Mouse (Mus musculus) kidney, postnatal 25 days (tissue): Measurements from ENCODE around the gene Ehbp1.

Experiments used
- DNase-seq, 2 experiments: peaks; one replicate each; pipeline ENCODE4 v3.0.0; 2021; ENCODE audit warnings: mixed read lengths in 2 of 2

The Ehbp1 gene

GRCm38 (mm10) chr11:22342242-22343207 lies at the start of gene Ehbp1:
Gene Ehbp1 (minus strand): TSS chr11:22342292.
- DNase-seq: no peak

DNA sequence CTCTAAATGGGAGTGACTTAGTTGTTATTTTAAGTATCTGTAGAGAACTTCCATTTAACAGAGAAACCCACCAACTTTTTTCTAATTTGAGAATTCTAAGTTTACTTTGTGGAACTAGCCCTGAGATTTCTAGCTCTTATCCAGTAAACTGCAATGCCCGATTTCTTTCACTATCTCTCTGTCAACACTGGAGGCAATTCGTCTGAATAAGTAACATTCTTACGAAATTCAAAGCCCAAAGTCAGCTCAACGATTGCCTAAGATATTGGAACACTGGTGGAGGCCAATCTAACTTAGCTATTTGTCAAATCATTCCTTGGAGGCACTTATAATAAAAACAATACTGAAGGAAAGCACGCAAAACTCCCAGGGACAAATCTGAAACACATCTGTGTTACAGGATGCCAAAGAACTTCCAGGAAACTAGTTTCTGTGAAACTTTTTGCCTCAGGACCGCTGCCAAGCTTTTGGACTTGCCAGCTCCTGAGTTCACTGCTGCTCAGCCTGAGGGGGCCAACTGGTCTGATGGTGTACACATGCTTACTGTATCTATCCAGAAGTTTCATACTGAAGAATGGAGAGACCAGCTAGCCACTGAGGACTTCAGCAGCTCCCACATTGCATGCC lies 45.5 kb upstream of the Ehbp1 start:
- peak in 1 of 2 experiments; percentile 33 for DNase-seq

GRCm38 (mm10) chr11:22383532-22383931 lies 41.4 kb upstream of the Ehbp1 start:
- DNase-seq: no peak

DNA sequence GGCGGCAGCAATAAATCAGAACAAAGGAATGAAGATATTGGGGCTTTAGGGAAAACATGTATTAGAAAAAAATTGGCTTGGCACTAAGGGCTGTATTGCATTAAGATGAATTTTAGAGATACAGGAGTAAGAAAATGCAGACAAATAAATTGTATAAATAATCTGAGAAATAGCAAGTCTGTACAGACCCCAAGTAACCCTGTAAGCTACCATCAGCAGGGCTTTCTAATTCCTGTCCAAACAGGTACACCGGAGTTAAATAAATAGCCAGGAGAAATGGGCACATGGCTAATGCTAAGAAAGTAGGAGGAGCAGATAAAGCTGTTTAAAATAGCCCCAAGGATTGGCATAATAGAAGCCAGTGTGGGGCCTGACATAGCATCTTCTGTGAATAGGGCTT lies 32.7 kb upstream of the Ehbp1 start:
- no peak for DNase-seq

- peak; percentile 13 to 35 for DNase-seq
Measured at GRCm38 (mm10) chr11:22373290-22373674, 31.2 kb upstream of the Ehbp1 start.

DNA sequence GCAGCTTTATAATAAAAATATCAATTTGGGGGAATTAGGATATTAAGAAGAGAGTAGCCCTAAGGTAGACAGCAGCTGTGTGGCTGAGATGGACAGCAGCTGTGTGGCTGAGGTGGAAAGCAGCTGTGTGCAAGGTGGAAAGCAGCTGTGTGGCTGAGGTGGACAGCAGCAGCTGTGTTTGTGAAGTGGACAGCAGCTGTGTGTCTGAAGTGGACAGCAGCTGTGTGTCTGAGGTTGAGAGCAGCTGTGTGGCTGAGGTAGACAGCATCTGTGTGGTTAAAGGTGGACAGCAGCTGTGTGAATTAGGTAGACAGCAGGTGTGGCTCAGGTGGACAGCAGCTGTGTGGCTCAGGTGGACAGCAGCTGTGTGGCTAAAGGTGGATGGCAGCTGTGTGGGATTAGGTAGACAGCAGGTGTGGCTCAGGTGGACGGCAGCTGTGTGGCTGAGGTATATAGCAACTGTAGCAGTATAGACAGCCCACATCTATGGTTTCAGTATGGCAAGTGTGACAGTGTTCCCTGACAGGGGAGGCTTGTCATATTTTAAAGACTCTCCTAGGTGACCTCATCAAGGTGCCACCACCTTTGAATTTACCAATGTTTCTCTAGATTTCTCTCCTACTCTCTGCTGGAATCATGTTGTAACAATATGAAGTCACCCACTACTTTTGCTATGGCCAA lies 30.7 kb upstream of the Ehbp1 start:
- DNase-seq: no peak

GRCm38 (mm10) chr11:22369841-22370240 lies 27.7 kb upstream of the Ehbp1 start:
- DNase-seq: no peak

GRCm38 (mm10) chr11:22368621-22369020 lies 26.5 kb upstream of the Ehbp1 start:
- no peak for DNase-seq

DNA sequence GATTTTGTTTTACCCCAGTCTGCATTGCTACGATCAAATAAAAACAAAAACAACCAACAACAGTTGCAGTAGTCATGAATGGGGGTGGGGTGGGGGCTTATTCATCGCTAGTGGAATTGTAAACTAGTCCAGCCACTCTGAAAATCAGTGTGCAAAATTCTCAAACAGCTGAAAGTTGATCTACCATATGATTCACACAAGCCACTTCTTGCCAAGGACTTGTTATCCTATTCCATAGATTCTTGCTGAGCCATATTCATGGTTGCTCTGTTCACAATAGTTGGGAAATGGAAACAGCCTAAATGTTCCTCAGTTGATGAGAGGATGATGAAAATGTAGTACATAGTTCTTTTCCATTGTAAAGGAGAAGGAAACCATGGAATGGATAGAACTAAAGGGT lies 24.4 kb upstream of the Ehbp1 start:
- DNase-seq: no peak

GRCm38 (mm10) chr11:22353962-22354621 lies 12.0 kb upstream of the Ehbp1 start:
- DNase-seq: no peak

GRCm38 (mm10) chr11:22349945-22350344 lies 7.9 kb upstream of the Ehbp1 start:
- no peak for DNase-seq

- no peak for DNase-seq
Measured at GRCm38 (mm10) chr11:22348536-22348910, 6.4 kb upstream of the Ehbp1 start.

DNA sequence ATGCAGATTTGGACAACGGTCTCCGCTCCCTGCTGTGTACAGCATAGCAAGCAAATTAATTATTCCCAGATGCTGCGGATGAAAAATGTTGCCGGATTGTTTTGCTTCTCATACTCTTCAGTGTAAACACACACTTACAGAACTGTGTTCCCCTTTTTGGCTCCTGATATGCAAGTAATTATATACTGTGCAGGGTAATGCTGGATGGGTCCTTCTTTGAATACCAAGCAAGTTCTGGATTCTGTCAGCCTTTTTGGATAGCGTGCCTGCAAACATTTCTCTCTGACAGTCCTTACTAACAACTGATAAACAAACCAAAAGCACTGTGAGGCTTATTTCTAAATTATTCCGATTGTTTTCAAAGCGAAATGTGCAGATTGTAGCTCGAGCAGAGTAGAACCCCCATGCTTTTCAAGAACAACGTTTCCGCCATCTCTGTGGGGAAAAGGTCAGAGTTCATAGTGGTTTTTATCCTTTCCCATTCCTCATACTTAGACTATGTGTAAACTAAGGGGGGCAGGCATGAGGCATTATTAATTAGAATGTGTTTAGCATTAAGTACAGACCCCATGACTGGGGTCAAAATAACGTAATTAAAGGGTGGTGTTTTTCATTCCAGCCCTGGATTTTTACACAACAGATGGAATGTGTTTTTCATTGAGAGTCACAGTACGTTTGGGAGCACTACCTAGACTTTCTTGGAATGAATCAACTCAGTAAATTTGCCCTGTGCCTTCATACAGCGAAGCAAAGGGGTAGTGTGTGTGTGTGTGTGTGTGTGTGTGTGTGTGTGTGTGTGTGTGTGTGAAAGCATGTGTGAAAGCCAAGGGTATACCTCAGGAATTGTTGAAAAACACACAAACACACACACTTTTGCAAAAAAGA lies 5.8 kb upstream of the Ehbp1 start:
- no peak for DNase-seq

DNA sequence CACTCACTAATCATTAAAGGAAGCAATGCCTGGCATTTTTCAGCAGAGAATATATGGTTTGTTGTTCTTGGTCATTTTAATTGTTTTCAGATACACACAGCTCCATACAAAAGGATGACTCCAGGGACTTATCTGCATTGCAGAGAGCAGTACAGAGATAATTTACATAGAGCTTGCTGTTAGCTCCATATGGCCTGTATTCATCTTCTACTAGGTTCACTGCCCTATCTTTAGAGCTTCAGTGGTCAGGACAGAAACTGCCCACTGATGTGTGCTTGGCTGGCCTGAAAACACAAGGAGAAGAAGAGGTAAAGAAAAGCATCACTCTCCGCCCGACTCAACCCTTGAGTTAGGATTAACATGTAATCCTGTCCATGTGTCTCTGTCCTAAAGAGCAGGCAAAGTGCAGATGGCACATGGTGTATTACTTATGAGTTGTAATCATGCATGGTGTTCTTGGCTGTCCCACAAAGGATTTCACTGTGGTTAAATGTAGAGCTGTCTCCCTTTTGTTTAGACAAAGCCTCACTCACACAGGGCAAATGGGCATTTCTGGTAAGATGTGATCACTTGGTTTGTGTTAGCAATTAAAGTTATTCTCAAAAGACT lies 14.7 kb downstream of the Ehbp1 start:
- no peak for DNase-seq

- DNase-seq: no peak
Measured at GRCm38 (mm10) chr11:22317824-22318411, 24.2 kb downstream of the Ehbp1 start.

DNA sequence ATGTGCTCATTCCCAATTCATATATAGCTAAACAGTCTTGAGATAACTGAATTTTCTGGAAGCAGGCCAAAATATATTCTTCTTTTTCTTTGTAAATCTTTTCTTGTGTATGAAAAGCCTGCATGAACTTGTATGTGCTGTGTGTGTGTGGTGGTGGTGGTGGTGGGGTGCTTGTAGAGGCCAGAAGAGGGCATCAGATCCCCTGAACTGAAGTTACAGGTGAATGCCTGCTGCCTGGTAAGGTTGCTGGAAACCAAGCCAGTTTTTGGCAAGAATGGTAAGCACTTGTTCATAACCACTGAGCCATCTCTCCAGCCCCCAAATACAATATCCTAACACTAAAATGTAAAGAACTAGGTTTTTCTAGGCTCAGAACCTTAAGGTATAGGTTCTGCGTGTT lies 26.3 kb downstream of the Ehbp1 start:
- DNase-seq: no peak

GRCm38 (mm10) chr11:22301164-22301563 lies 40.9 kb downstream of the Ehbp1 start:
- no peak for DNase-seq

DNA sequence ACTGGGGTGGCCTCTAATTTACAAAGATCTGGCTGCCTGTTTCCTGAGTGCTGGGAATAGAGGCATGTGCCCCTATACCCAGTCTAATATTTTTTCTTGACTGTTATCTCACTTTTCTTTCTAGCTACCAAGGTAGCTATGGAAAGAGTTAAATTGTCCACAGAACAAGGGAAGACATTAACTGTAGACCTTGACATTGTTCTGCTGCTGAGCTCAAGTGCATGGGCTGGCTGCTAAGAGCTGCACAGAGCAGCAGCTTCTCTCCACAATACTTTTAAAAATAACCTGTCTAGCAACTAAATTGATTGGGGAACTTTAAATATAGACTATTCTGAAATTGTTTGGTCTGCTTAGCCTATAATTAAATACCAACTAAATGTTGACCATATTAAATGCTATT lies 52.9 kb downstream of the Ehbp1 start:
- DNase-seq: no peak

- no peak for DNase-seq
Measured at GRCm38 (mm10) chr11:22287513-22287900, 54.6 kb downstream of the Ehbp1 start.

GRCm38 (mm10) chr11:22286885-22287512 lies 55.1 kb downstream of the Ehbp1 start:
- DNase-seq: peak; percentile 97 to 98
